Mouse (Mus musculus) spleen, postnatal 14 days (tissue): Measurements from ENCODE around the gene Tnks2.
"Not testable (repeated sequence)": the region's sequence is repeated elsewhere in the genome, so short reads cannot be mapped to it uniquely, and the experiment has no call there.

ENCODE experiments used
- DNase-seq, 2 experiments: peaks; one replicate each; pipeline ENCODE4 v3.0.0; 2021 to 2022; ENCODE audit warnings: low spot score in 2 of 2

Gene Tnks2

DNA sequence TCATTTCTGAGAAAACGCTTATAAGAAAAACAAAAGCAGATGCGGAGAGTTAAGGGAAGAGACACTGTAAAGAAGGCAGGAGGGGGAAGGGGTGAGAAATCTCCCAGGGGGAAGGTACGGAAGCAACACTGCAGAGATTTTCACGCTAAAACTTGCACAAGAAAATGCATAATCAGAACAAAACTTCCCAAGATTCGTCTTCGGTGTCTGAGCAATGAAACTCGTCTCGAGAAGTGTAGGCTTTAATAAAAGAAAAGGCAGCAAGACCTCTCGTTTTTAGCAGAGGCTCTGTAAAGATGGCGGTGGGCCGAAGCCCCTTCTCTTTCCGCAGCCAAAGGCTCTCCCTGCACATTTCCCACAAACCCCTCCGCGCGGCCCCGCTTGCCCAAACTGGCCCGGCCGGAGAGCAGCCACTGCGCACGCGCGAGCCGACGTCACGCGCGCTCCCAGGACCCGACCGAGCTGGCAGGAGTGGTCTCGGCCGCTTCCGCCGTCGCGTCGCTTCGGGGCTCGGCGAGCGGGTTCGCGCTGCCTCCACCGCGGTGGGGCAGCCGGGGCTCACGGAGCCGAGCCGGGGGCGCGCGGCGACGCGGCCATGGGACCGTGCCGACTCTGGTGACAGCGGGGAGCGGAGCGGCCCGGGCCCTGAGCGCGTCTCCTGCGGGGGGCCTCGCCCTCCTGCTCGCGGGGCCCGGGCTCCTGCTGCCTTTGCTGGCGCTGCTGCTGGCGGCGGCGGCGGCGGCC lies at the start of gene Tnks2:
TSS of gene Tnks2 (plus strand) at position 445 of the 744 bp plus-strand sequence.
- peak; percentile 87 to 92 for DNase-seq

DNA sequence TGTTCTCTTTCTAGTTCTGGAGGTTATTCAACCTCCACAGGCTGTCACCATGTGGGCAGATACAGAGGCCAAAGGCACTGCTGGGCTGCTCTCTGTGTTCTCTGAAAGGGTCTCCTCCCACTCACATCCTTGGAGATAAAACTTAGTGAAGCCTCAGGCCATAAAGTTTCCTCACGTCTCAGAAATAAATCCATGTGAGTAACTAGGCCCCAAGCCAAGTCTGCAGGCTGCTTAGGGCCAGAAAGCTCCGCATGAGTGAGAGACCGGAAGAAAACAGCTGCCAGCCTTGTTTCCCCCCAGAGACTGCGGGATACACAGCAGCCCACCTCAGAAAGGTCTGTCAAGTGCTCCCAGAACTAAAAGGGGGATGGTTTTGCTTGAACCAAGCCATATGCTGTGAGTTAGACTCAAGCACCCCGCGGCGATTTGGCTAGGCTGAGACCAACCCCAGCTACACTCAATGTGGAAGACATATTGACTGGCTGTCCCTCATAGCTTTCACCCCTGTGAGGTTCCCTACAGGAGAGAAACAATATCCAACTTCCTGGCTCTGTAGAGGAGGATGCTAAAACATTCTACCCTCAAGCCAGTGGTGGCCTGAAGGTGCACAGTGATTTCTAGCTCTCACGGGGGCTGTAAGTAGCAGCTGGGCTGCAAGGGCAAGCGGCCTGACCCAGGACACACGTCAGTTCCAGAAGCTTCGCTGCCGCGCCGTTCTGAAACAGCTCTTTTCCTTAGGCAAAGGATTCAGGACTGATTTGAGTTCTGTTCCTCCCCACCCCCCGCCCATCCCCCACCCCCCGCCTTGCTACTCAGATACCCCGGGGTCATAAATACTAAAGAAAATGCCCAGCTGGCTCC lies 43.9 kb upstream of the Tnks2 start:
- DNase-seq, result no peak

DNA sequence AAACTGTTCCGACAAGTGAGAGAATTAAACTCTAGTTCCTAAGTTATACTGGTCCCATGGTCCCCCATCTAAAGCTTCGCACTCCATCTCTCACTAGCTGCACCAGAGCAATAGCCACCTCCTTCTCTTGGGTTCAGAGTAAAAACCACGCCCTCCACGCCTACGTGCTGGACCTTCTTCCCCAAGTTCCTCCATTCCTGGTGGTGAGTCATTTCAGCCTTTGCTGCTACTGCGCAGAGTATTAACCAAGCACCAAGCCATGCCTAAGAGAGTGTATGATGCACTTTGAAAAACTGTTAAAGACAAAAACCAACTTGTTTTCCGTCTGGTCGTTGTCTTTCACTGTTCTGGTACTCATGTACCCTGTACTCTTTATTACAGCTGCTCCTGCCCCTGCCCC lies 41.4 kb upstream of the Tnks2 start:
- no peak for DNase-seq

DNA sequence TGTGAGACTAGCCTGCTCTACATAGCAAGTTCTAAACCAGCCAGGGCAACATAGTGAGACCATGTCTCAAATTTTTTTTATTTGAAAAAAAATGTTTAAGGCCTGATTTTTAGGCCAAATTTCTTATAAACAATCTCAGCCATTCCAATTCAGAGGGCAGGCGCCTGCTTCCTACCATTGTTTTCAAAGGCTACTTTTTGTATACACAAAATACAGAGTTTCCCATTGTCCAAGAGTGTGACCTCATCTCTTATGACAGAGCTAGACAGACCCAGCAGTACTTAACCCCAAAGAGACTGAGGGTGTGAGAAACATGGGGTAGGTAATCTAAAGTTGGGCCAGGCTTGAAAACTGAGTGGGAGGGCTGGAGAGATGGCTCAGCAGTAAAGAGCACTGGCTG lies 40.6 kb upstream of the Tnks2 start:
- no peak for DNase-seq

DNA sequence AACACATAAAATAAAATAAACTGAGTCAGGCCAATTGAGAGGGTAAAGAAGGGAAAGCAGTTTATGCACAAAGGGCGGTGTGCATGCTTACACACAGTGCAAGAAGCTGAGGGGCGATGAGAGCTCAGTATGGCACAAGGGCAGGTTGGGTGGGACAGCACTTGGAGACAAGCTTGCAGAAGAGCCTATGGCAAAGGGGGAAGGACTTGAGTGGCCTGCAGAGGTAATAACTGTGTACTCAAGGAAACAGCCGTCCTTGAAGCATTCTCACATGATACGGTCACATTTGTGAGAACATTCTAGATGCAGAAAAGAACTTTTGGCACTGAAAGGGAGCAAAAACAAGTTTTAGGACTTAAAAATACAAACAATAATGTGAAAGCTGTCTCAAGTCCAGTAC lies 40.0 kb upstream of the Tnks2 start:
- DNase-seq, result no peak

DNA sequence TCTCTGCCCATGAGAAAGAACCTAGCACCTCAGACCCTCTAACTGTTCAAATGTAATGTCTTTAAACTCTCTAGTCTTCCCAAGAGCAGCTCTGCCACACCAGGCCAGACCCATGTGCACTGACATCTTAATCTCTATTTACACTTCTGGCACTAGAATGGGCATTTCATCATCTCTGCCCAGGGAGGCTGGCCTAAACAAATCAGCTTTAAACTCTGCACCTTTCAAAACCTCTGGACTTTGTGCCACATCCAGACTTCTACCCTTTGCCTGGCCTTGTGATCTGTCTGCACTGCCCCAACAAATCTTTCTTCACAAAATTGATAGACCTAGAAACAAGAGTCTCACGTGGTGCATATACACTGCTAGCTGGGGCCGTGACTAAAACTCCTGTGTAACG lies 38.8 kb upstream of the Tnks2 start:
- no peak for DNase-seq

DNA sequence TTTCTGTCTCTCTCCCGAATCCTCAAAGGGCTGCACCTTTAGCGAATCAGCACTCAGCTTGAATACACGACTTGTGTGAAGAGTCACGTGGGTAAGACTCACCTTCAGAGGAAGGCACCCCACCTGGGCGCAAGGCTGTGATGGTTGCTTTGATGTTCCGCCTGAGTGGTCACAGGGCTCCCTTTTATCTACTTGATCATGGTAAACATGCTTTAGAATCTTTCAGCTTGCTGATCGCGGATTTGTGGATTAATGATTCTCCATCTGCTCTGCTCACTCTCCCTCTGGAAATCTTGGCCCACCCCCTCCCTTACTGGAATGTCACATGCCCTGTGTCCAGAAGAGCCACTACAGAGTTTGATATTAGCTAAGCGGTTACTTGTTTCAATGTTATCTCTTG lies 37.1 kb upstream of the Tnks2 start:
- no peak for DNase-seq

DNA sequence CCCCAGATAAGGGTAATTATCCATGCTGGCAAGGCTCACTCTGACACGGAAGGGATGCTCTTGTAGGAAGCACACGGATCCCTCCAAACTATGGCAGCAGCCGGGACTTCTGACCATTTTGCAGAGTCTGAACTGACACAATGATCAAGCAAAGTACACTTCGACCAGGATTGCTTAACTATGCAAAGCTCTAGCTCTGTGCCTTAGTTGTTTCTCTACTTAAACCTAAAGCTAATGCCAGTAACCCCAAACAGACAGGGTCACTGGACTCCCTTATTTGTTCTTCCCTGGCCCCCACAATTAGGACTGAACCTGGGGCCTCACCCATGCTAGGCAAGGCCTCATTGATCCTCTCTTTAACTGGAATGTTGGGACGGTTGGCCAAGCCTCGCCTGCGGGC lies 33.7 kb upstream of the Tnks2 start:
- DNase-seq, result no peak

DNA sequence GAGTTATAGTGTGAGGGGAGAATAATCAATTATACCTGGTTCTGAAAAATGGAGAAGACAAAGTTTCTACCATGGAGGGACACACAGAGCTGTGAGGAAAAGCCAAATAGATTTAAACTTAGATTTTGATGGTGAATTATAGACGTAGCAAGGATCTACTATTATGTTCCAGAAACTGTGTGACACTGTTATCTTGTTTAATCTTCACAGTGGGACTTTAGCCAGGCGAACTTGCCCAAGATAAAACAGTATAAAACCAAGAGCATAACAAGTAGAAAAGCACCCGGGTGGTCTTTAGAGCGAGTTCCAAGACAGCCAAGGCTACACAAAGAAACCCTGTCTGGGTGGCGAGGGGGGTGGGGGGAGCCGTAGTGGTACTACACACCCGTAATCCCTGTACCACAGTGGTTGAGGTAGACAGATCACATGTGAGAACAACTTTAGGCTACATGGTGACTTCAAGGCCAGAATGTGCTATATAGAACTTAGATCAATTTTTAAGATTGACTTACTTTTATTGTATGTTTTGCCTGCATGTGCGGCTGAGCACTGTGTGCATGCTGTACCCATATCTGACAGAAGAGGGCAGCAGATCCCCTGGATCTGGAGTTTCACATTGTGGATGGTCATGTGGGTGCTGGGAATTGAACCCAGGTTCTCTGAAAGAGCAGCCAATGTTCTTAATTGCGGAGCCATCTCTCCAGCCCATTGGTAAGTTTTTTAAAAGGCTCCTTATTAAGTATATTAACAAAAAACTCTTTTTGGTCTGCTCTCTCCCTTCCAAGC lies 32.0 kb upstream of the Tnks2 start:
- DNase-seq, result no peak

DNA sequence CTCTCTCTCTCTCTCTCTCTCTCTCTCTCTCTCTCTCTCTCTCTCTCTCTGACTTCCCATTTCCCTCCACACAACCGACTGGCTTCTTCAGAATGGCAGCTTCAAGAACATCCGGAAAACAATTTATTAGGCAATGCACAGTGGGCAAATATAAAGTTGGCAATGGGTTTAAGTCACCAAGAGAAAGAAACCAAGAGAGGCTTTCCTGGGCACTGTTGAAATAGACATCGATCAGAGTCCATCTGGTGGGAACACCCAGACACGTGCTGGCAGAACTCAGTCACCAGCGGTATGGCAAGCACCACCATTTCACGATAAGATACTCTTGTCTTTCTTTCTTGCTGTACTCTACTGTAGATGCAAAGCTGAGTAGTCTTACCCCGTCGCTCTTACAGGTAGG lies 30.6 kb upstream of the Tnks2 start:
- no peak for DNase-seq

DNA sequence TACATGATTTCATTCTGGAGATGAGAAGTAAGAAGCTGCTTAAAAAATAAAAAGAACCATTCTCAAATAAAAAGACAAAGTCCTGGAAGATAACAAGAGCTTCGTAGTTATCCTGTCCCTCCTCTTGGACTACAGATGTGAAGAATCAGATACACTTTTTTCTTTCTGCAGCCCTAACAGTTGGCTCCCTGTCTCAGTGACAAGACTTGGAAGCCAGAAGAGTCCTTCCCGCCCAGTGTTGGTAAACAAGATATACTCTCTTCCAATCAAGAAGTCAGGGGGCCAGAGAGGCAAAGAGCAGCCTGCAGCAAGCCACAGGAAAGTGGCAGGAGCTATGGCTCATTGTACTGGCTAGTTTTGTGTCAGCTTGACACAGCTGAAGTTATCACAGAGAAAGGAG lies 27.2 kb upstream of the Tnks2 start:
- no peak for DNase-seq

DNA sequence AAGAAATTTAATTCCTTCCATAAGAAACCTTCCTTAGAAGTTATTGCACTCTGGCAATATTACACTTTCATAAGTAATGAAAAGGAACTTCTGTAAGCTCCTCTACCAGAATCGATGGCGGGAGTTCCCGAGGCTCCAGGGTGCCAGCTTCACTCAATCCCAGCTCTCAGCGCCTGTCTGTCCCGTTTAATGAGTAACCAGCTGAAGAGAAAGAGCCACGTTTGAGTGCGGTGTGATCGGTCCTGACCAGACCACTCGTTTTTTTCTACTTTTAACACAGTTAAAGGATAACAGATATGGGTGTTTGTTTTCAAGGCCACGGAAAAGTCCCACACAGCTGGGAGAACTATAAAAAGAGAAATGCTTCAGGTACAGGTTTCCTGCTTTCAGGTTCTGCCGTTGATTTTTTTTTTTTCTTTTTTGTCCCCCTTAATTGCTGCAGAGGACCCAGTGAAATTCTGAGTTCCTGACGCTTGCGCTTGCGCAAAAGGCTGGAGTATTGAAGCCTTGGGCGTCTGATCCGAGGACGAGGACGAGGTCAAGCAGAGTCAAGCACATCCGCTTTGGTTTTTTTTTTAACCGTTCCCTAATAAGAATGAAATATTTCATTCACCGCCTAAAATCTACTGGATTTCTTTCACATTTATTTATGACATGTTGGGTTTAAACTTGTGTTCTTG lies 25.5 kb upstream of the Tnks2 start:
- DNase-seq, result no peak

DNA sequence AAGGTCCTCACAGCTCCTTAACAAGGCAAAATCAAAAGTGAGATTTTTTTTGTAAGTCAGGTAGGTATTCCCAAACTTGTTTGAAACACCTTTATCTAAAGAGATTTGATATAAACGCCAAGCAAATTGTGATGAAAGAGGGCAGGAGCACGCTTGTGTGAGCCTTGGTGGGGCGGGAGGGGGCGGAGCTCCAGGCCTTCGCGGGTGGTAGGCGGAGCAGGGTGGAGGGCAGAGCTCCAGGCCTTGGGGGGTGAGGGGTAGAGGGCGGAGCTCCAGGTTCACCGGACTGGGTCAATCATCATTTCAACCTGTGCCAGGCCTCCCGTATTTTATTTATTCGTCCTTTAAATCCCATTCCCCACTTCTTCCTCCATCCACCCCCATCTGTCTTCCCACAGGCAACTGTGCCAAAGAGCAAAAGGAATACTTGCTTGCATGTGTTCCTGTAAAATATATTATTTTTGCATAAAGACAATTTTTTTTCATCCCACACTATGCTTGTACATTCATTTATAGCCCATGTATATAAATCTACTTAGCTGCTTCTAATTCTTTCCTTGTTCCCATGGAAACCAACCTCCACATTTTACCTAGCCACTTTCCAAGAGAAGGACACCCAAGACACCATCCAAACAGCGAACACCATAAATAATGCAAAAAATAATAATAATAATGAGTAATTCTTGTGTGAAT lies 24.4 kb upstream of the Tnks2 start:
- no peak for DNase-seq

DNA sequence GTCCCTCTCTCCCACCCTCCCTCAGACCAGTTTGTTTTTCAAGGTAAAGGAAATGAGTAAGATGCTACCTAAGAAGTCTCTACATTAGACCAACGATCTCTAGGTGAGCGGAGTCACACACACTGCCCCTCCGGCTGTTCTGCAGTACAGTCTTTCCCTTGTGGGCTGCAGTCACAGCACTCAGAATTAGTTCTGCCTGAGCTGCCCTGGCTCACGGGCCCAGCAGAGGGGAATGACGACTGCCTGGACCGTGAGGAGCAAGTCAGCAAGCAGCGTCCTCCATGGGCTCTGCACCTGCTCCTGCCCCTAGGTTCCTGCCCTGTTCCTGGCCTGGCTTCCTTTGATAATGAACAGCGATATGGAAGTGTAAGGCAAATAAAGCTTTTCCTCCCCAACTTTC lies 22.0 kb upstream of the Tnks2 start:
- DNase-seq, result no peak

DNA sequence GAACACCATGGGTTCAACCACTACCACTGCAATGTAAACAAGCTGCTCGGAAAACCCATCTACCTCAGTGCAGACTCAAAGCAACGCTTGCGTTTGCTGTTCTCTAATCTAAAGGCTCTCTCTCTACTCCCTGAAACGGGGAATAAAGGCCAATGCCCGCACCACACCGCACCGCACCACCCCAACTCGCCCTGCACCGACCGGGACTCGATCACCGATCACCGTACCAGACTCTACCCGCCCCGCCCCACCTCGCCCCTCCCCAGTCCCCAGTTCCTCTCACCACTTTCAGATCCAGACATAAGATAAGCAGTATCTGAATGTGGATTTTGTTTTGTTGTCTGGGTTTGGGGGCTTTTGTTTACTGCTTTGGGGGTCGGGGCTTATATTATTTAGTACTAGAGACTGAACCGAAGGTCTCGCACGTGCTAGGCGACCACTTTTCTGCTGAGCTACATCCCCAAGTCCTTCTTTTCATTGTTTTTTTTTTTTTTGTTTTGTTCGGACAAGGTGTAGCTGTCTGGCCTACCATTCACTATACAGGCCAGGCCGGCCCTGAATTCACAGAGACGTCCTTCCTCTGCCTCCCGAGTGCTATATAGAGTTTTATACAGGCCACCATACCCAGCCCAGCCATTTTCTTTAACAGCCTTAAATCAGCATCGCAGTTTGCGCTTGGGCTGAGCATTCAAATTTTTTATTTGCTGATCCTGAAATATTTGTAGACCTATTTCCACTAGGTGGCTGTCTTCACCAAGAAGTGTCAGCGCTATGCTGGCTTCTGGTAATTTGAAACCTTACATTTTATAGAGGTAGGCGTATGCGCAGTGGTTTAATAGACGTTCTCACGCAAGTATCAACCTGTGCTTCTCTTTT lies 18.4 kb upstream of the Tnks2 start:
- DNase-seq, result no peak

DNA sequence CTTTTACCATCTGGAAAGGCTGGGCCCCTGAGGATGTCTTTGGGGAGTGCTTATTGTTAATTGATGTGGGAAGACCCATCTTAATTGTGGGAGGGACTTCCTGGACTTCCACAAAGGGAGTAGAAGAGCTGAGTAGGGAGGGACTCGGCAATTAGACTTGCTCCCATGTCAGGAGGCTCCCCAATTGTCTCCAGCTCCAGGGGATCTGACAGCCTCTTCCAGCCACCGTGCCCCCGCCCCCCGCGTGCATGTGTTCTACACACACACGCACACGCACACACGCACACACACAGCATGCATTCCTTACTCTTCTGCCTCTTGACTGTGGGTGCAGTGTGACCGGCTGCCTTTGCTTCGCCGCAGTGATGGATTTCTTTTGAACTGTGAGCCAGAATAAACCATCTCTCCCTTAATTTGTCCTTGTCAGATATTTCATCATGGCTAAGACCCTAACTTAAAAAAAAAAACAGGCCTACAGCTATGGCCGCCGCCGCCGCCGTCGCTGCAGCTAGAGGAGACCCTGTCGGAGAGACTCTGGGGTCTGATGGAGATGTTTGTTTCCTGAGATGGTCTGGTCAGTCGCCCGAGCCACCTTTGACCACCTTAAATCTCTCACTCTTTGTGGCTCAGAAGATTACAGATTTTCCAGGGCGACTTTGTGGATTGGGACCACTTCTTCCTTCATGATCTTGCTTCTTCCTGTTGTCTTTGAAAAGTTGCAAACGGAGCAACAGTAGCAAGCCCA lies 15.7 kb upstream of the Tnks2 start:
- DNase-seq, result no peak

DNA sequence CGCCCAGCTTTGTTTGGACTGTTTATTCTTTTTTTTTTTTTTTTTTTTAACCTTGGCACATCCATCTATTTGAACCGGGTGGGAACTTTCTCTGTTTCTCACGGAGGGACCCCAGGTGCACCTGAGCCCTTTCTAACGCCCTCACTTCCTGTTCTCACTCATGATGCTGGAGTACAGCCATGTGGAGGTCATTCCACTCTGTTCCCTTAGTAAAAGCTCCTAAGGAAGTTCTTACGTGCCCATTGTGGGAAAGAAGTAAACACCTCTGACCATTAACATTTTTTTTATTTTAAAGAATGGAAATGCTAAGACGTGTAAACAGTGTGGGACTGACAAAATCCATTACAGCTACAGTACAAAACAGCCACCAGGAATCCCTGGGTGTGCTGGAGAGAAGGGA lies 14.8 kb upstream of the Tnks2 start:
- DNase-seq, result no peak

DNA sequence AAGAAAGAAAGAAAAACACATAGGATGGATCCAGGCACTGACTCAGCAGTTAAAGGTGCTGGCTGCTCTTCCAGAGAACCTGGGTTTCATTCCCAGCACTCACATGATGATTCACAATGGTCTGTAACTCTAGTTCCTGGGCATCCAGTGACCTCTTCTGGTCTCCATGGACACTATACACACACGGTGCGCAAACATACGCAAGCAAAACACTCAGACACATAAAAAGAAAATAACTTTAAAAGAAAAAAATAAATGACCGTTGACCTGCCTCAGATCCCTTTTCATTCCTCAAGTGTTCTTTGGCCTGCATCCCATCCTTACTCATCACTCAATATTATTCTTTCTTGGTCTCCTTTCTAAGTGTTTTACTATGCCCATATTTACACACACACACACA lies 13.6 kb upstream of the Tnks2 start:
- DNase-seq, result no peak

DNA sequence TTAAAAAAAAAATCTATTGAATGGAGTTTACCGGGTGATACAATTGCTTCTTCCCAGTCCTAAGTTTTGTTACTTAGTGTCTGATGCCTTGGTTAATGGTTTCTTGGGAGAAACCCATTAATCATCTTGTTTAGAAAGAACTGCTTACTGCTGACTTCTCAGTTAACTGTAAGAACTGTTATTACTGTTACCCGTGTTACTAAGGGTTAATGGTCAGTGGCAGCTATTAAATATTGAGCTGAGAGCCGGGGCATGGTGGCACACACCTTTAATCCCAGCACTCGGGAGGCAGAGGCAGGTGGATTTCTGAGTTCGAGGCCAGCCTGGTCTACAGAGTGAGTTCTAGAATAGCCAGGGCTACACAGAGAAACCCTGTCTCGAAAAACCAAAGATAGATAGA lies 12.7 kb upstream of the Tnks2 start:
- DNase-seq, result not testable (repeated sequence)

DNA sequence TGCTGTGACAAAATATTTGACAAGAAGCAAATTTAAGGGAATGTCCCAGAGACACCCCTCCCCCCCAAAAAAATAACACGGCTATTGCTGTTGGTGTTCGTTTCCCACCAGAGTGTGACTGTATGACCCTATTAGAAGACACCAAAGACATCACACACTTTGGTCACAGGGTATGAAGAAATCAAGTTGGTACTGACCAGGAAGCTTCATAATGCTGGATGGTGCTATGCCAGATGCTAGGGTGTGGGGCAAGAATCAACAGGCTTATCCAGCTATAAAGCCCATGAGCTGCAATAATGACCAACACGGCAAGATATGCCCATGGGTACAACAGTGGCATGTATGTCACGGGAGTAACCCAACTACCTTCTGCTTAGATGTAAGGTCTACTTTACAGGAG lies 11.3 kb upstream of the Tnks2 start:
- no peak for DNase-seq
